Mouse (Mus musculus): ENCODE results near the gene Auts2.
A peak's percentile ranks its signal among the peaks of the same experiment; 100 is the strongest.

DNA sequence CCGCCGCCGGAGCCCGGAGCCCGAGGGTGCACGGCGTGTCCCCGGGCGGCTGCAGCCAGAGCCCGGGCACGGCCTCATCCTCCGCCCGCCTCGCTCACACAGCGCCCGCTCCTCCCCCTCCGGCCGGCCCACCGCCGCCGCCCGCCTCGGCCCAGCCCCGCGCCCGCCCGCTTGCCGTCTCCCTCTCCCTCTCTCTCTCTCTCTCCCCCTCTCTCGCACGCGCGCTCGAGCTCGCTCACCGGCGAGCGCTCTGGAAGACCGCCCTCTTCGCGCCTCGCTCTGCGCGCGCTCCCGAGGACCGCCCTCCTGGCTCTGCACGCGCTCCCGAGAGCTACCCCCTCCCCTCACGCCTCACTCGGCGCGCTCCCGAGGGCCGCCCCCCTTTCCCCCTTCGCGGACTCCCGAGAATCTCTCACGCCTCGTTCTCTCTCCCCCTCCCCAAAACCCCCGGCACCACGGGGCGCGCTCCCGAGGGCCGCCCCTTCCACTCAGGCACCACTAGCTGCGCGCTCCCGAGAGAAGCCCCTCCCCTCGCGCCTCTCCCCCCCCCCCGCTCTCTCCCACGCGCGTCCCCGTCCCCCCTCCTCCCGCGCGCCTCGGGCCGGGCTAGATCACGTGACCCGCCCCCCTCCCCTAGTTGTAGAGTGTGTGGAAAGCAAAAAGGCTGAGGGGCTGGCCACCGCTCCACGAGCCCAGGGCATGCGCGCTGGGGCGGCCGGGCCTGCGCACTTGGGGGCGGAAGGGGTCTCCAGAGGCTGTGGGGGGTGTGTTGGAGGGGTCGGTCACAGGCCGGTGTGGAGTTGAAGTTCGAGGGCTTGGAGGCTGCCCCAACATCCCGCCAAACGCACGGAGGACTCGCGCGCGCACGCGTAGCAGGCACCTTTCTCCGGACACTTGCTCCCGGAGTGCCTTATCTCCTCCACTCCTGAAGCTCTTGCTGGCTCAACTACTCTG, at the start of gene Auts2:
- TF ChIP-seq POLR2A (IDR thresholded peaks at IDR 0.05; ENCODE audit: insufficient read depth, low read depth, low read length), result peak; percentile 36; the same call in 1 of the 2 replicates
- TF ChIP-seq CTCF (IDR thresholded peaks at IDR 0.05), result no peak
- TF ChIP-seq EP300 (IDR thresholded peaks at IDR 0.05; ENCODE audit: insufficient read depth, low read depth, low read length), result no peak

Measured in heart, adult 2 months (tissue).